Mouse (Mus musculus) ovary, postnatal 10 days (tissue): Measurements from ENCODE around the gene Lepr.

ENCODE experiments used
- DNase-seq: peaks from one replicate; pipeline ENCODE4 v3.0.0; 2022; ENCODE audit warnings: low spot score

Gene Lepr

GRCm38 (mm10) chr4:101717367-101718121 is at the start of gene Lepr:
Gene Lepr, plus strand, starts transcription at chr4:101717404.
- DNase-seq: peak; percentile 6

DNA sequence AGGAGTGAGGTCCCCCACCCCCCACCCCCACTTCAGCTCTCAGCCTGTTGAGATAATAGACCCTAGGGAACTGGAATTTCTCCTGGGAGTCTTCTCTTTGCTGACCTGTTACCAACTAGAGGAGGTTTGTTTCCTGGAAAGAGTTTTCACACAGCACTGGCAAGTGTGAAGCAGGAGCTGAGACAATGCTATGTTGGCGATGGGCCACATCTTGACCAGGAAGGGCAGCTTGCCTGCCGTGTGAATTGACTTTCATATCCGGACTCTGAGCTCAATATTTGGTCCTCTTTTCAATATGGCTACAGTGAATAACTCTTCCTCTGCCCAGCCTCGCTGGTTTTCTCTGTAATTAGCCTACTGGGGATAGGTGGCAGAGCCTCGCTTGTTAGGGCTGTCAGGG is 48.0 kb upstream of the Lepr start:
- no peak for DNase-seq

DNA sequence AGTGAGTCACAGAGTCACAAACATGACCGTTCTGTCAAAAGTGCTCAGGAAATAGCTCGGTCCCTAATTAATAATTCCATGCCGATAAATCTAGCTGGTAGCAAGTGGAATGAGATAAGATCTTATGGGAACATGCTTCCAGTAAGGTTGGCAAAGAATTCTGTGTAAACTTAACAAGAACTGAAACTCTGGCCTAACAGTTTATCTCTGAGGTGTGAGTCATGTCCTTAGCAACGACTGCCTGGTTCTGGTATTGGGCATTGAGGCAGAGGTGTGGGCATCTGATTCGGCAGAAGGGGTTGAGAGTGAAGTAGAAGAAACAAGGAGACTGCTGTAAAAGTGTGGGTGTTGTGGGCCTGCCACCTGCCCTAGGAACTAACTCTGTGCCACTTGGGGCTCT is 47.4 kb upstream of the Lepr start:
- no peak for DNase-seq

DNA sequence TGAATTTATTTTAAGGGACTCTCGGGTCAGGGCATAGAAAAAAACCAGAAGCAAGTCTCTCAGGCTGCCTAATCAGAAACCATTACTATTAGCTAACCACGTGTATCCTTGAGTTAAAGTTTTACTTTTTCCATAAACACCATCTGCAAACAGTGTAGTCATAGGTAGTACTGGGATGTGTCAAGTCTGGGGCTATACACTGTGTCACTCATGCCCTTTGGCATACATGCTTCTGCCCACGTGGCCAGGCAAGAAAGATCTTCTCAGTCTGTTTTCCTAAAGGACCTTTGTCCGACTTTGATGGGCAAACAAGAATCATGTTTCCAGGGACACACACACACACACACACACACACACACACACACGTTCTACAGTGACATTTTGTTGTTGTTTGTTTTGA is 42.4 kb upstream of the Lepr start:
- DNase-seq: no peak

DNA sequence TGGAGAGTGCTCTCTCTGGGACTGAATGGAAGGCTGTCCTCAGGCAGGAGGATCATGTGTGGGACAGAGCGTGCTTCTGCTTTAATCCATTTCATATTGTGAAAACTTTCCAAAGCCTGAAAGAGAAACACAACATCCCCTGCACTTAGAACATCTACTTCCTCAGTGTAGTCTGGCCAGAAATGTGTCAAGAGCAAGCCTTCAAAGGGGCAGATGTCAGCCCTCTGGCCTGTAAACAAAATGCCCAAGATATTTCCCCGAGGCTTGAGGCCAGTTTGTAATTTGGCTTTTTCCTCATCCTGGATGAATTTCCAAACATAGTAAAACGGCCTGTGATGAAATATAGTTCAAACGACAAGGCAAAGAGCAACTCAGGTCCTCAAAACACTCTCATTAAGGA is 41.5 kb upstream of the Lepr start:
- DNase-seq: no peak

DNA sequence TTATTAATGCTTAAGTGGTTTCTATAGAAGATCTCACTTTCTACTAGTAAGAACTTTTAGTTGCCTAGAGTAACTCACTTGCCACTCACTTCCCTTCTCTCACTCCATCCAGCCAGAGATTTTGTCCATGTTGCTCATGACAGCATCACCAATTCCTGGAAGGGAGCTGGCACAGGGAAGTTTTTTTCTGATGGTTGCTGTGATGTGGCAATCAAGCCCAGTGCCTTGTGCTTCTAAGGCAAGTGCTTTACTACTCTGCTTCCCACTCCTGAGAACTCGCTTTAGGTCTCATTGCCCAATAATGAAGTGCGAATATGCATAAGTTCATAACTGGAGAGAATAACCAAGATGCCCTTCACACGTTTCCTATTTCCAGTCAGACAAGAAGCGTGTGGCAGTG is 34.6 kb upstream of the Lepr start:
- DNase-seq: no peak

GRCm38 (mm10) chr4:101683086-101683485 is 34.1 kb upstream of the Lepr start:
- no peak for DNase-seq

DNA sequence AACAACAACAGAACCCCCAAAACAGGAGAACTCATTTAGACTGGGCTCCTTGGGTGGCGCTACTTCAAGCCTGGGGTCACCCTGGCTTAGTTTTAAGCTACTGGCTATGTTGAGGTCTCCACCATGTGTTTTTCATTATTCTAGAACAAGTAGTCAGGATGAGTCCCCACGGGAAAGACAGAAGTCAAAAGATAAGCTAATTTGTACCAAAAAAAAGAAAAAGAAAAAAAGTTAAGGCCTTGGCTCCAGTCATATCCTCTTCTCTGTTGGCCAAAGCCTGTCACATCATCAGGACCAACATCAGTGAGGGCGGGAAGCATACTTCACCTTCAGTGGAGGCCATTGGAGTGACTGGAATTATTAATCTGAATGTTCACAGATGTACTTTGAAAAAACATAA is 32.4 kb upstream of the Lepr start:
- no peak for DNase-seq

DNA sequence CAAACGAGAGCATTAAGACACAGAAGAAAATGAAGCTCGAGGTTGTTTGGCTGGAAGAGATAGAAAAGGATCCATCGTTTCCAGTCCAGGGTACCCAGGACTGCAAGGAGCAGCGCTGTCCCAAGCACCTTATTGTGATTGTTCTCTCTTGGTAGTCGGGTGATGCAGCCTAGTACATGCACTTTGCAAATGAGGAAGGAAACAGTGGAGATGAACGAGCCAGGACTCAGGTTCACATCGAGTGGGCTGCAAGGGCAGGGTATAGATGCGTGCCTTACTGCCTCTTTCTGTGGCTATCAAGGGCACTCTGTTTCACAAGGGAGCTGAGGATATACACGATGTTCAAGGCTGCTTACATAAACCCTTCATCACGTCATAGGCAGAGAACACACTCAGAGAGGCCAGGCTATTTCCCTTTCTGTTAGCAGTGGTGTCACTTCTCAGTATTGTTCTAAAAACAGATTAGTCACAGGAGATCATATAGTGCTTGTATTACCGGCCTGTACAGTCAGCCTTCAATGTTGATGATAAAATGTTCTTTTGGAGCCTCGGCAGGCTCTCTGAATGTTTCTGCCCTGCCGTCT is 30.9 kb upstream of the Lepr start:
- no peak for DNase-seq

DNA sequence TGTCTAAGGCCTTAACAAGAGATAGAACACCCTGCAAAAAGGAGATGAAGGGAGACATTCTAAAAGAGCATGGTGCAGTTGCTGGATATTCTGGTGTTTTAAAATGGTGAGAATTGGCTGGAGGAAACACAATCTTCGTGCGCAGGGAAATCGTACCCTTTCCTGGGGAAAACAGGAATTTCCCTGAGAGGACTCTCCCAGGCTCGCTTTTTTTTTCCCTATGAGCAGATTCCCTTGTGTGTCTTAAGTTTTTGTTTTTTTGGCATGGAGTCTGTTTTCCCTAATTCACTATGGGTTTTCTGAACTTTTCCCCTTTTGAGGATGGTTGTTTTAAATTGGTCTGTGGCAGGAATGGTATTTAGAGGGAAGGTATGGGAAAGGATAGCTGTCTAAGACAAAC is 28.0 kb upstream of the Lepr start:
- no peak for DNase-seq

- no peak for DNase-seq
Observed at GRCm38 (mm10) chr4:101689645-101690044, 27.6 kb upstream of the Lepr start.

GRCm38 (mm10) chr4:101692892-101693291 is 24.3 kb upstream of the Lepr start:
- no peak for DNase-seq

DNA sequence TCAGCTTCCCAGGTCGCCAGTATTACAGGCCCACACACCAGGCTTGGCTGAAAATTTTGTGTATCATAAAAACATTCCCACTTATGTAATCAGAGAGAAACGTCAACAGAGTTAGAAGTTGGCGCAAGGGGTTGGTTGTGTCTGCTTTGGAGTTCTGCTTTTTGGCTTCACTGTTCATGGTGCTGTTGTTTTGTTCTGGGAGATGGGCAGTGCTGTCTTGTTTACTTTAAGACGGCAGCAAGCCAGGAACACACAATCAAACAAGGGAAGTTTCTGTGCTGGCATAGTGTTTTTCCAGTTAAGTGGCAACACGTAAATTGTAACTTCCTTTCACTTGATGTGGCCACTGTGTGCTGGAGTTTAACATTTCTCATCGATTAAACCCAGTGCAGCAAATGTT is 22.7 kb upstream of the Lepr start:
- DNase-seq: no peak

DNA sequence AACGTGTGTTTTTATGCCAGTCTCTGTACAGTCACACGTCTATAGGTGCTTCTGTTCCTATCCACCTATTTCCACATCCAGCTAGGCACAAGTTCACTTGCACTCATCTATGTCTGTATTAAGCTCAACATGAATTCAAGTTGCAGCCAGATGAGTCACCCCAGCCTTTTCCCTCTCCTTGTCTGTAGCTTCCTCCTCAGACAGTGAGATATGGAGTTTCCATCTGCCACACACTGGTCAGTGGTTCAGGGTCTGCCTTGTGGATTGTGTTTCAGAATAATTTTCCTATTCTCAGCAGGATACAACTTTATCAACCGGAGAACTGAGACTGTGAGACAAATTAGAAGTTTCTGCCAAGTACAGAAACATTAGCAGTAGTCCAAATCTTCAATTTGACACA is 20.0 kb upstream of the Lepr start:
- DNase-seq: no peak

GRCm38 (mm10) chr4:101699423-101699822 is 17.8 kb upstream of the Lepr start:
- no peak for DNase-seq

DNA sequence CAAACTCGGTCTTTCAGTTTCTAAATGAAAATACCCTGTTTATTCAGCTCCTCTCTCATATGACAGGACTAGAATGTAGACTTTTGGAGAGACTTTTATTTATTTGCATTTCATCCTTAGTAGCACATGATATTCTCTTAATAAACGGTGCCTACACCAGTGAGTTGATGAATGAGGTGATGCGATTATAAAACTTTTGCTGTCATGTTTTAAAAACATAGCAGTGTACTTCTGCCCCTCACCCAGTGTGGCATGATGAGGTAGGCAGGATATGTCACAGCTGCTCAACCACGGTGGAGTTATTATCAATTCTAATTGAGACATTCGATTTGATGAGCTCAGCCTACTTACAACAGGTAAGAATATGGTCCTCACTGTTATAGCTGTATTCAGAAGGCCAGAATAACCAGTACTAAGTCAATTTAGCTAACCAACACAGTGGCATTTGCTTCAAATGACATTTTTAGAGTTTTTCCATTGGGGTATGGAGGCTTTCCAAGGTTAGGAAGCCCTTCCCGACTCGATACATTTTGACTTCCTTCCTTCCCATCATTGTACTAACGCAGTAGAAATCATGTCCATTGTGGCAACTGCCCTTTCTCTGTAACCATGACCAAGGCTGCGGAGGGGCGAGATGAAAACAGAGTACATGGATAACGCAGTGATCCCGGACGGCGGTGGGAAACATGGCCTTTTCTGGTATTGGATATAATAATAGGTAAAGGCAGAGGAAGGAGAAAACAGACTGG is 16.1 kb upstream of the Lepr start:
- DNase-seq: no peak

- DNase-seq: no peak
Observed at GRCm38 (mm10) chr4:101705325-101705724, 11.9 kb upstream of the Lepr start.

- no peak for DNase-seq
Observed at GRCm38 (mm10) chr4:101707234-101707633, 10.0 kb upstream of the Lepr start.

GRCm38 (mm10) chr4:101707953-101708352 is 9.3 kb upstream of the Lepr start:
- no peak for DNase-seq

GRCm38 (mm10) chr4:101710361-101710760 is 6.8 kb upstream of the Lepr start:
- DNase-seq: no peak

DNA sequence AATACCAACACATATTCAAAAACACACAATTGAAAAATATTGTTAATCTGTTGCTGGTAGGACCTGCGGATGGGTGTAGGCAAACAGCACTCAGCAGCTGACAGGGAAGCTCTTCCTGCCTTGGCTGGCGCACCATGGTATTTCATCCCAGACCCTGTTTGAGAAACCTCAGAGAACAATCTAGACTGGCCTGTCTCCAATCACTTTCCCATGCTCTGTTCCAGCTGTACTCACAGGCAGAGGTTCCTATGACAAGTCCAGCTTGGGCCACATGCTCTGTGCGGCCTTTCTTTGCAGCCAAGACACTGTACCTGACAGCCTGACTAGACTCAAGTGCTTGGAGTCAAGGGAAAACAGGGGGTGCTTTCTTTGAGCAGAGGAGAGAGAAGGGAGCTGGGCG is 6.1 kb upstream of the Lepr start:
- no peak for DNase-seq

GRCm38 (mm10) chr4:101712563-101712962 is 4.6 kb upstream of the Lepr start:
- no peak for DNase-seq

GRCm38 (mm10) chr4:101715302-101715701 is 1.9 kb upstream of the Lepr start:
- DNase-seq: no peak
